Mouse (Mus musculus): ENCODE measurements around the gene Olfr1328.
"Not testable (repeated sequence)": the region's sequence is repeated elsewhere in the genome, so short reads cannot be mapped to it uniquely, and the experiment has no call there.

The Olfr1328 gene

DNA sequence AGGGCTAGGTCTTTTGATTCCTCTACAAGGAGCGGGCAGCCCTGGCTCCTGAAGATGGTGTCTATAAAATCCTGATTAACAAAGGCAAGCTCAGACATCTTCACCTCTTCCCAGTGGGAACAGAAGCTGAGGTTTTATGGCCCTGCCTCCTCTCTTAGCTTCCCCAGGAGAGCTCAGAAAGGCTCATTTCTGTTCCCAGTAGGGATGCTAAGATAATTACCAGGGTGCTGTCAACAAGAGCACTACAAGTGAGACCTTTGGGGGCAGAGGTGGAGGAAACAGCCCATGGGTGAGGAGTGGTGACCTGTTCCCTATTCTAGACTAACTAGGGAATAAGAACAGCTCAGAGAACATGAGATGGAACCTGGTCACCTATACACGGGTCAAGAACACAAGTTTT is at the start of gene Olfr1328:
Gene Olfr1328 (minus strand): TSS at position 101 of the 400 bp plus-strand sequence.
- no peak for DNase-seq (ENCODE audit: extremely low read depth, low read depth)

DNA sequence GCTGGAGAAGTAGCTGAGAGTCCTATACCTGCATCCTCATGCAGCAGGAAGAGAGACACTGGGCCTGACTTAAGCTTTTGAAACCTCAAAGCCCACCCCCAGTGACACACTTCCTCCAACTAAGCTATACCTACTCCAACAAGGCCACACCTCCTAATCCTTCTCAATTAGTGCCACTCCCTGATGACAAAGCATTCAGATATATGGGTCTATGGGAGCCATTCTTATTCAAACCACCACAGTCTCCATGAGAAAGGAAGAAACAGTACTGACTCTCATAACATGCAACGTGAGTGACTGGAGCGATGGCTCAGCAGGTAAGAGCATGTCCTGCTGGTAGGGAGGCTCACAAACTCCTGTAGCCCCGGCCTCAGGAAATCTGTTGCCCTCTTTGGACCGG is 46.9 kb upstream of the Olfr1328 start:
- no peak for DNase-seq (ENCODE audit: extremely low read depth, low read depth)

DNA sequence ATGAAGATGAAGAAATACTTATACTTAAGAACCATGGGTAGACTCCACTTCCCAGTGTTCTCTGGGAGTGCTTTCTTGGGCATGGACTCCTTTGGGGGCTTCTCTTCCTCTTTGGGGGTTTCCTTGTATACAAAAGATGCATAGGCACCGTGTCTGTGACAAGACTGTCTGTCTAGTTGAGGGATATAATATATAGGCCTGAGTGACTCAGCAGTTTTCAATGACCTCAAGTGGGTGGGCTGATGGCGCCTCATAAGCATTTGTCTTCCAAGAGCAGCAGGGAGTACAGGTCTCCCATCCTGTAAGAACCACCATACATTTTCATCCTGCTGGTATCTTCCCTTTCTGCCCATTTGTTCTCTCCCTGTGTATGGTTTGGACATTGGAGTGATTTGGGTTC is 34.9 kb upstream of the Olfr1328 start:
- DNase-seq (ENCODE audit: extremely low read depth, low read depth) = no peak

DNA sequence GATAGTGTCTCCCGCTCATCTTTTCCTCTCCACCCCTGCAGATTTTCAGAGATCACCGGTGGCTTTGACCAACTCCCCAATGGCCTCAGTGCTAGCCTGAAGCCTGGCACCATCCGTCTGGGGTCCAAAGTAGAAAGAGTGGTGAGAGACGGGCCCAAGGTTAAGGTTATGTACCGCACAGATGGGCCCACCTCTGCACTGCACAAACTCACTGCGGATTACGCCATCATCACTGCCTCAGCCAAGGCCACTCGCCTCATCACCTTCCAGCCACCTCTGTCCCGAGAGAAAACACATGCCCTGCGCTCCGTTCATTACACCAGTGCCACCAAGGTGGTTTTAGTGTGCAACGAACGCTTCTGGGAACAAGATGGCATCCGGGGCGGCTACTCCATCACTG is 29.3 kb upstream of the Olfr1328 start:
- no peak for DNase-seq (ENCODE audit: extremely low read depth, low read depth)

DNA sequence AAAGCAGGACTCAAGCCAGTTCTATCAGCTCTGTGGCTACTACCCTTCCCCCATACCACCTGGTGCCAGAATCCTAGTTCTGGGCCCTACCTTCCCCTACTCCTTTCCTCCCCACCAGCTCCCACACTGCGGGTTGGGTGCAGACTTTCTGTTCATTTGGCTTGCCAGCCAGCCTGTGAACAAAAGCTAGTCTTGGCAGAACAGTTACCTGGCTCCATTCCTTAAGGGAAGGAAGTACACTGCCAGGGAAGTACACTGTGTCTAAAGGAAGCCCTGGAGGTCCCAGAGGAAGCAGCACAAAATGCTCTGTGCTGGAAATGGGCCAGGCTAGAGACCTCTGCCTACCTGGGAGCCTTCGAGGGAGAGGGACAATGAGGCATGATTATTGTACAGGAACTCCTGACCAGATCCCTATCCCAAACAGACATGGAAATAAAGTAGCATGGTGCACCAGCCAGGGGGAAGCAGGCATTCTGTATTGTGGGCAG is 22.8 kb upstream of the Olfr1328 start, which contains the start of gene Lao1:
Gene Lao1 (plus strand): TSS at position 438 of the 488 bp plus-strand sequence.
- no peak for DNase-seq (ENCODE audit: extremely low read depth, low read depth)

DNA sequence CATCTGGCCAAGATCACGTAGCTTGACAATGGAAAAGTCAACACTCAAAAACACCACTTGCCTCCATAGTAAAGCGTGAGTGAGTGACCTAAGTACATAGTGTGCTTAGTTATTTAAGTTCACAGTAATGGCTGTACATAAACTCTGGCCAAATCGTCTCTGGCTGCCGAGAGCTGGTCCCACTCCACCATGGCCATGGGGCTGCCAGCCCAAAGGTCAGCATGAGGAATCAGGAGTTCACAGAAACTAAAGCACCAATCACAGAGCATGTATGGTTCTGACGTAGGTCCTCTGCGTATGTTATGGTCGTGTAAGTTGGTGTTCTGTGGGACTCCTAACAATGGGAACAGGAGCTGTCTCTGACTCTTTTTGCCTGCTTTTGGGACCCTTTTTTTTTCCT is 20.4 kb upstream of the Olfr1328 start:
- DNase-seq (ENCODE audit: extremely low read depth, low read depth) = no peak

DNA sequence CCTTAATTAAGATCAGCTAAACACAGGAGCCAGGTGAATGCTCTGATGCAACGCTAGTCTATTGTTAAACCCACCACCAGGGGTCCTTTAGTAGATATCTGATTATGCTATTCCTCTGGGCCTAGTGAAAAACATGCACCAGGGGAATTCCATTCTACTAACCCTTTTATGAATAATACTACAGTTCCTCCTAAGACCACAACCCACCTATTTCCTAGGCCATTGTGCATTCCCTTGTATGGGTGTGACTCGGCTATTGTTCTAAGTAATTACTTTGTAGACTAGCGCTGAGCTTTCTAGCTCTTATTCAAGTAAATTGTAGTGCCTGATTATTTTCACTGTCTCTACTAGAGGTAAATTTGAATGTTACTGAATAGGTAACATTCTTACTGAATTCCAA is 7.1 kb downstream of the Olfr1328 start:
- DNase-seq (ENCODE audit: extremely low read depth, low read depth) = not testable (repeated sequence)

DNA sequence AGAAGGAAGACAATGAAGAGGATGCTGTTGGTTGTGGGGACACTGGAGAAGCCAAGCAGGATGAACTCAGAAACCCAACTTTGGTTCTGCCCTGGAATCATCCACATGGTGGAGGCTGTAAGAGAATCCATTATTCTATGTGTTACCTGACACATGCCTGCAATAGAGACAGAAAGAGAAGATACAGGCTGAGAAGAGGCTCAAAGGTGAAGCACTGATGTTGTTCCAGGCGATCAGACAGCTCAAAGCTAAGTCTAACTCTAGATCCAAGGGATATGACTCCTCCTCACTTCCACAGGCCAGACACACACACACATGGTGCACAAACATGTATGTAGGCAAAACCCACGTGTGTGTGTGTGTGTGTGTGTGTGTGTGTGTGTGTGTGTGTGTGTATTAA is 21.0 kb downstream of the Olfr1328 start, which contains the start of gene Olfr1329:
Gene Olfr1329 (minus strand): TSS at position 101 of the 400 bp plus-strand sequence.
- DNase-seq (ENCODE audit: extremely low read depth, low read depth) = not testable (repeated sequence)

DNA sequence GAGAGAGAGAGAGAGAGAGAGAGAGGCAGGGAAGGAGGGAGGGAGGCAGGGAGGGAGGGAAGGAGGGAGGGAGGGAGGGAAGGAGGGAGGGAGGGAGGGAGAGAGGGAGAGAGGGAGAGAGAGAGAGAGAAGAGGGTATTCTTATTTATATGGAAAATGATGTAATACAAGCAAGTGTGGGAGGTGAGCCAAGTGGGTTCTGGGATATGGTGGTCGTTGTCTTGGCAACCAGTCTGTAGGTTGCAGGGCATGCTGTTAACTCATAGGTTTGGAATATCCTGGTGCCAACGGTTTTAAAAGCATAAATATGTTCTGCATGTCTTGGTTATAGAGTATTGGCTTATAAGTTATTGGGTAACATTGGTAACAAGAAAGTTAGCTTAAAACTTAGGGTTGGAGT is 36.4 kb downstream of the Olfr1328 start:
- DNase-seq (ENCODE audit: extremely low read depth, low read depth) = no peak

DNA sequence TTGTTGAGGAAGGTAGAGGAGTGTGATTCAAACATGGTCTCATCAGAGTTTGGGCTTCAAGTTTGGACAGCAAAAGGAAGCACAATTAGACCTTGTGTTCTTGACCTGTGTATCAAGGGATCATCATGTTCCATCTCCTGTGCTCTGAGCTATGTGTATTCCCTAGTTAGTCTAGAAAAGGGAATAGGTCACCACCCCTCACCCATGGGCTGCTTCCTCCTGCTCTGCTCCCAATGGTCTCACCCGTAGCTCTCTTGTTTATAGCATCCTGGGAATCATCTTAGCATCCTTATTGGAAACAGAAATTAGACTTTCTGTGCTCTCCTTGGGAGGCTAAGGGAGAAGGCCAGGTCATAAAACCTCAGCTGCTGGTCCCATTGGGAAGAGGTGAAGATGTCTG is 50.1 kb downstream of the Olfr1328 start, which contains the start of gene Olfr1330:
Gene Olfr1330 (plus strand): TSS at position 301 of the 400 bp plus-strand sequence.
- DNase-seq (ENCODE audit: extremely low read depth, low read depth) = no peak
